Mouse (Mus musculus) embryonic facial prominence, embryonic 15.5 days (tissue): ENCODE measurements around the gene Bmp7. TPM values are rescaled to one million over a fixed set of nuclear protein-coding genes. Genes with fewer than 3 reads are reported as not detected.

ENCODE experiments used
- ATAC-seq: fragments of 200-750 bp; cut with Nextera tagmentation; 2 replicates; pipeline ENCODE4 v1.8.0; 2017; ENCODE audit warnings: low read depth, moderate TSS enrichment; ENCODE audit not compliant: insufficient number of reproducible peaks, low FRiP score, low TSS enrichment
- H3K27ac ChIP-seq: fragments of 300-500 bp; sonication (generic); replicated peaks from 2 replicates; pipeline ENCODE4 v1.5.1; 2015; ENCODE audit warnings: mild to moderate bottlenecking, inconsistent platforms
- H3K27me3 ChIP-seq: fragments of 300-500 bp; sonication (generic); 2 replicates; pipeline ENCODE4 v1.6.1; 2015; ENCODE audit warnings: inconsistent platforms
- H3K36me3 ChIP-seq: fragments of 300-500 bp; sonication (generic); 2 replicates; pipeline ENCODE4 v1.6.1; 2015; ENCODE audit warnings: mild to moderate bottlenecking, inconsistent platforms
- H3K4me1 ChIP-seq: fragments of 300-500 bp; sonication (generic); 2 replicates; pipeline ENCODE4 v1.6.1; 2015; ENCODE audit warnings: inconsistent platforms
- H3K4me2 ChIP-seq: fragments of 300-500 bp; sonication (generic); replicated peaks from 2 replicates; pipeline ENCODE4 v1.6.1; 2015; ENCODE audit warnings: mild to moderate bottlenecking, inconsistent platforms
- H3K4me3 ChIP-seq: fragments of 300-500 bp; sonication (generic); replicated peaks from 2 replicates; pipeline ENCODE4 v1.5.1; 2015; ENCODE audit warnings: mild to moderate bottlenecking, inconsistent platforms
- H3K9ac ChIP-seq: fragments of 300-500 bp; sonication (generic); 2 replicates; pipeline ENCODE4 v1.6.1; 2015; ENCODE audit warnings: inconsistent platforms
- H3K9me3 ChIP-seq: fragments of 300-500 bp; sonication (generic); replicated peaks from 2 replicates; pipeline ENCODE4 v1.6.1; 2016; ENCODE audit warnings: inconsistent platforms
- WGBS: fragments of 180-500 bp; shearing (Covaris S2); methylation state at CpG from one replicate; pipeline ENCODE4 v1.1.7; 2015; 5-methylcytosine and 5-hydroxymethylcytosine counted together
- polyA plus RNA-seq: library from polyadenylated mRNA; unstranded; fragments of >200 nt; fragmentation: Nextera tagmentation; extraction: Ambion mirVana; gene quantifications from 2 replicates; pipeline ENCODE4 v1.2.1, GENCODE M21; 2015

Bmp7 gene
- polyA plus RNA-seq, 1 experiment from 2014 or later, result 45.6 TPM

DNA sequence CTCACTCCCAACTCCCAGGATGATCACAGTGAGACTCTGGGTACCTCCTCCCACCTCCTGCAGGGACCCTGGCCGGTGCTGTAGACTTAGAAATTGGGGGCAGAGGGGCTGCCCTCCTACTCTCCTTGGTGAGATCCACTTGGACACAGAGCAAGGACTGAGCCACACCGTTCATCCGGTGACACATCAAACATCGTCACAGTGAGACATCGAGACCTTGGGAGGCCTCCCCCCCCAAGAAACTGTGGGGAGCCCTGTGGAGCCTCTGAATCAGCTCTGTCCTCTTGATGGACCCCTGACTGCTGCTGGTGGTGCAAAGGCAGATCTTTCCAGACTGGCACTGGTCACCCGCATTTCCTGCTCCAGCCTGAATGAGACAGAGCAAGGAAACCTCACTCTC lies 35.5 kb downstream of the Bmp7 start:
- H3K27ac ChIP-seq, result no peak overlapping the region
- no peak overlapping the region for H3K4me2 ChIP-seq
- no peaks in the 10 kb centered on the region for H3K9me3 ChIP-seq
- H3K36me3 ChIP-seq, result 0 out of 2 replicates have a peak, but pooled peaks cover 4% of the 10 kb centered on the region
- ATAC-seq, result no peak
- H3K9ac ChIP-seq, result no peak overlapping the region
- no peaks in the 10 kb centered on the region for H3K27me3 ChIP-seq
- peaks cover 34% of the 10 kb centered on the region for H3K4me1 ChIP-seq
- H3K4me3 ChIP-seq, result no peak overlapping the region
- WGBS, result 85% methylated on average over 6 of the region's 6 CpGs

DNA sequence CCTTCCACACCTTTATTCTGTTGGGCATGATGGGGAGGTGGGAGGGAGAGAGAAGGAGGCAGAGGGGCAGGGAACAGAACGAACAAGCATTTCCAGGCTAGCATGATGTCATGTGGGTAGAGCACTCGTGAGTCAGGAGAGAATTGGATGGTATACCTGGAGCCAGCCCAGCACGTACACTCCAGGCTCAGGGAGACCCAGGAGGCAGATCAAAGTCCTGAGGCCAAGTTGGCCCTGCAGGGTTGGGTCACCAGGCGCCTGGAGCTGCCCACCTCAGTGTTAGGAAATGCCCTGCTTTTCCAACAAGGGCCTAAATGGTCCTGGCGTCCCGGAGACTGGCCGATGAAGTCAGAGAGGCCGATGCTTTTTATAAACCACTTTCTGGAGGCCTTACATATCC lies 36.6 kb downstream of the Bmp7 start:
- peaks cover 23% of the 10 kb centered on the region for H3K4me1 ChIP-seq
- no peak overlapping the region for H3K27ac ChIP-seq
- ATAC-seq, result no peak
- no peak overlapping the region for H3K4me3 ChIP-seq
- H3K4me2 ChIP-seq, result no peak overlapping the region
- H3K27me3 ChIP-seq, result no peaks in the 10 kb centered on the region
- whole genome bisulfite sequencing, result 76% methylated on average over 8 of the region's 8 CpGs
- H3K36me3 ChIP-seq, result peaks cover 9% of the 10 kb centered on the region; the same call in 1 of the 2 replicates
- no peak overlapping the region for H3K9ac ChIP-seq
- H3K9me3 ChIP-seq, result 0 out of 2 replicates have a peak, but pooled peaks cover 1% of the 10 kb centered on the region

DNA sequence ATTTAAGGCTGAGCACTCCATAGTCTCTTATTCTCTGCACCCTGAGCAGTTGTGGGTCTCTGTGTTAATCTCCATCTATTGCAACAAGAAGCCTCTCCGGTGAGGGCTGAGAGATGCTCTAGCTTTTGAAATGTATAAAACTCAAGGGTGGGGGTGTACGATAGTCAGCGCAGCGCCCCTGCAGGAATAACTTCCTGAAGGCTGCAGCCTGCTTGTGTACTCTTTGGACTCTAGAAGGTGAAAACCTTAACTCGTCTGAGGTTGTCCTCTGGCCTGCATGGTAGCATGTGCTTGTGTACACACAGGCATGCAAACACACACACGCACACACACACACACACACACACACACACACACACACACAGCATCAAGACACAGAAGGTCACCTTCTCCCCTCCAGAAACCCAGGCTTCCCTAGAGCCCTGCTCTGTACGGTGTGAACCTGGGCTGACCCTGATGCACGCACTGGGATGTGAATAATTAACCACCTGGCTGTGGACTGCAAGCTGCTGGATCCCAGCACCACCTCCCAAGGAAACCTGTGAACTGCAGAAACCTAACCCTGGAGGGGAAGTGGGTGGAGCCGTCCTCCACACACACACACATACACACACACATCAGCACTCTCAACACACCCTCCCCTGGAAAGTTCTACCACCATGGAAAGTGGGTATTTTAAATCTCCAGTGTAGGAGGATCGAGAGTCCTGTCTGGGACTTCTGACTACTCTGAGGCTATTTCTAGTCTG lies 39.0 kb downstream of the Bmp7 start:
- Histone ChIP-seq H3K9me3 (0 out of 2 replicates have a peak, but pooled peaks cover 6% of the 10 kb centered on the region), H3K36me3 (peaks cover 18% of the 10 kb centered on the region; the same call in 1 of the 2 replicates), H3K4me2 (no peak overlapping the region), H3K27me3 (no peaks in the 10 kb centered on the region), H3K4me1 (peaks cover 12% of the 10 kb centered on the region; the same call in 1 of the 2 replicates), H3K27ac (no peak overlapping the region), H3K4me3 (no peak overlapping the region), H3K9ac (no peak overlapping the region)
- WGBS, result 65% methylated on average over 10 of the region's 10 CpGs
- peak; percentile 12; the same call in 1 of the 2 replicates for ATAC-seq

DNA sequence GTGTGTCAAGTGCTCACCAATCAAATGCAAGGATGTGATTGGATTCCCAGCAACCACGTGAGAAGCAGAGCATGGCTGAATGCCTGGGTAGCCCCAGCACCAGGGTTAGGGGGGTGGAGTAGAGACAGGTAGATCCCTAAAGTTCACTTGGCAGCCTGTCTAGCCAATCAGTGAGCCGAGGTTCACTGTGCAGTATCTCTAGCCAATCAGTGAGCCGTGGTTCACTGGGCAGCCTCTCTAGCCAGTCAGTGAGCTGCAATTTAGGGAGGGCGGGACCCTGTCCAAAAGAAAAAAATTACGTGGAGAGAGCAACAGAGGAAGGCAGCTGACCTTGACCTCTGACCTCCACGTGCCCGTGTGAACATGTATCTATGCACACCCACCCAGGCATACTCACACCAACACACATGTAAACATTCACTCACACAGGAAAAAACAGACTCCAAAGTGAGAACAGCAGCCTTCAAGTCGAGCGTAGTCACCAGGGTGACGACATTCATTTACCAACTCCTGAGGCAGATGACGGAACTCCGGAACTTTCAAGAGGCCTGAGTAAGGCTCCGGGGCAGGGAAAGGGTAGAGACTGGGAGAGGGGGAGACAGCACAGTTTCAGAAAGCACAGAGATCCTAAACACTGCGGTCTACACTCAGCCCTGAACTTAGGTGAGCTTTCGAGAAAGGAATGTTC lies 50.2 kb downstream of the Bmp7 start:
- no peaks in the 10 kb centered on the region for H3K27me3 ChIP-seq
- H3K9me3 ChIP-seq, result no peaks in the 10 kb centered on the region
- no peak overlapping the region for H3K4me2 ChIP-seq
- H3K27ac ChIP-seq, result no peak overlapping the region
- H3K4me3 ChIP-seq, result no peak overlapping the region
- H3K36me3 ChIP-seq, result peaks cover 15% of the 10 kb centered on the region
- no peak for ATAC-seq
- H3K9ac ChIP-seq, result no peak overlapping the region
- 66% methylated on average over 15 of the region's 15 CpGs for WGBS
- H3K4me1 ChIP-seq, result peaks cover 32% of the 10 kb centered on the region

DNA sequence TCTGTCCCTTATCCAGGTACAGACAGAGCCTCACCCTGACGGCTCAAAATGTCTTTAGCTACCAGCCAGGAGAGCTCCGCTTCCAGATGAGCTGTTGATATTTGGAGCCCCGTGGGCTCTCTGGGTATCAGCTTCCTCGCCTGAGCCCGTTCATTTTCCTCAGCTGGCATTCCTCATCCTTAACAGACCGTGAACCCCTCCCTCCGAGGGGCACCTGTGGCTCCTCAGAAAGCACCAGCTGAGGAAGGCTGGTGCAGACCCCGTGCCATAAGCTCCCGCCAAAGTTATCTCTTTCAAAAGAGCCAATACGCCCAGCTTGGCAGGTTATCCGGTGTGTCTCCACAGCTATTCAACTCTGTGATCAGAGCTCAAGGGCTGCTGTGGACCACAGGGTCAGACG lies 50.9 kb downstream of the Bmp7 start:
- Histone ChIP-seq H3K36me3 (peaks cover 15% of the 10 kb centered on the region), H3K4me1 (peaks cover 32% of the 10 kb centered on the region), H3K9ac (no peak overlapping the region), H3K4me2 (no peak overlapping the region), H3K27ac (no peak overlapping the region), H3K4me3 (no peak overlapping the region), H3K27me3 (no peaks in the 10 kb centered on the region), H3K9me3 (no peaks in the 10 kb centered on the region)
- 53% methylated on average over 12 of the region's 12 CpGs for WGBS
- ATAC-seq, result no peak

DNA sequence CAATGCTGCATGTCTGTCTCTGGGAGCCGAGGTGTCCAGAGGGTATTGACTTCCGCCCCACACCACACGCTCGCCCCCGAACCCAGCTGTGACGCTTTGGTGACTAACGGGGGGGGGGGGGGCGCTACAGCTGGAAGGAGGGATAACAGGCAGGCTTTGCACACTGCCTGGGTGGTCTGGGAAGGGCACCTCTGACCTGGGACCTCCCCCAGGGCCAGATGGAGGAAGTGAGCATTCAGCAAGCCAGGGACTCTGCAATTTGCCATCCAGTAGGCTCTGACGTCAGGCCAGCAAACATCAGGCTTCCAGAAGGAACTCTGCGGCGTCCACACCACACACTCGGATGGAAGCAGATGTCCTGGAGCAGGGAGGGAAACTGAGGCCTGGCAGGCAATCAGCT lies 52.0 kb downstream of the Bmp7 start:
- Histone ChIP-seq H3K27ac (no peak overlapping the region), H3K9me3 (no peaks in the 10 kb centered on the region), H3K27me3 (no peaks in the 10 kb centered on the region), H3K36me3 (peaks cover 15% of the 10 kb centered on the region), H3K9ac (no peak overlapping the region), H3K4me3 (no peak overlapping the region), H3K4me1 (peaks cover 32% of the 10 kb centered on the region), H3K4me2 (no peak overlapping the region)
- ATAC-seq, result no peak
- WGBS, result 35% methylated on average over 12 of the region's 12 CpGs

DNA sequence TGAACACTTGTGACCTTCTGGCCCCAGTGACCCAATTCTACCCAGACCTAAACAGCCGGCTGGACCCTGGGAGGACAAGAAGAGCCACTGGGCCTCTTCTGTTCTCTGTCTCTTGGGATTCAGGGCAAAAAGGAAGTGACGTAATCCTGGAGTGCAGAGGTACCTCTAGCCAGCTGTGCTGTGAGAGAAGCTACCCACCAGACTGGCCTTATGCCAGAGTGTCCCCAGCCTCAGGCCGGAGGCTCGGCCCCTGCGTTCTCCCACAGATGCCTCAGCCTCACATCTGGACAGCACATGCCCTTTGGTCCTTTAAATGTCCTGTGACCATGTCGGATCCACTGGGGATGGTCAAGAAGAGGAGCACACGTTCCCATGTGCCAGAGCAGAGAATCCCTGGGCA lies 54.3 kb downstream of the Bmp7 start:
- 0 out of 2 replicates have a peak, but pooled peaks cover 4% of the 10 kb centered on the region for H3K36me3 ChIP-seq
- no peak overlapping the region for H3K27ac ChIP-seq
- H3K9me3 ChIP-seq, result no peaks in the 10 kb centered on the region
- no peak overlapping the region for H3K4me2 ChIP-seq
- no peaks in the 10 kb centered on the region for H3K27me3 ChIP-seq
- 23% methylated on average over 7 of the region's 7 CpGs for WGBS
- no peak overlapping the region for H3K9ac ChIP-seq
- peaks cover 48% of the 10 kb centered on the region for H3K4me1 ChIP-seq
- H3K4me3 ChIP-seq, result no peak overlapping the region
- no peak for ATAC-seq

DNA sequence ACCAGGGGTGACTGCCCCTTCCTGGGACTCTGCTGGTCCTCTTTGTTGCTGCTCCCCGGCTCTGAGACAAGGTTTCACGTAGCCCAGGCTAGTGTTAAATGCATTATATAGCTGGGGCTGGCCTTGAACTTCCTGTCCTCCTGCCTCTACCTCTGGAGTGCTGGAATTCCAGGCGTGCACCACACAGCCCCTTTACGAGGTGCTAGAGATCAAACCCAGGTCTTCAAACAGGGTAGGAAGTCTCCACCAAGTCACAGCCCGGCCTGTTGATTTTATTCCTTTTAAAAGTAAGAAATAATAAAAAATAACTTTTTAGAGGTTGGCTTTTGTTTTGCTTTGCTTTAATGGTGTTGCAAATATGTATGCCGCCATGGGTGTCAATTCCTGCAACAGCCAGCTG lies 55.5 kb downstream of the Bmp7 start:
- ATAC-seq, result no peak
- Histone ChIP-seq H3K36me3 (no peaks in the 10 kb centered on the region), H3K27me3 (no peaks in the 10 kb centered on the region), H3K4me1 (peaks cover 45% of the 10 kb centered on the region), H3K9me3 (no peaks in the 10 kb centered on the region), H3K4me2 (no peak overlapping the region), H3K4me3 (no peak overlapping the region), H3K9ac (no peak overlapping the region), H3K27ac (no peak overlapping the region)
- WGBS, result 90% methylated on average over 6 of the region's 6 CpGs

DNA sequence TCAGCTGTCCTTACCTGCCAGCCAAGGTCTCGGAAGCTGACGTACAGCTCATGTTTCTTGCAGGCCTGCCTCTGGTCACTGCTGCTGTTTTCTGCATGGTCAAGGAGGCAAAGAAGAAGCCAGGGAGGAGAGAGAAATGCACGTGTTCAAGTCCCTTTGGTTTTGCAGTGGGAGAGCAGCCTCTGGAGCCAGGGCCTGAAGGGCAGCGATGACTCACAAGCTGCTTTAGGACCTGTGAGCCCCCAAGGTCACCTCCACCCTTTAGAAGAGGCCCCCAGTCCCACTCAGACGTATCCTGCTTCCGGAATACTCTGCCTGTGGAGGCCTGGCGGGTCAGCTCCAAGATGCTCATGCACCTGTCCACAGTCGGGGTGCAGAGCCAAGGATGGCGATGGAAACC lies 64.9 kb downstream of the Bmp7 start:
- H3K4me3 ChIP-seq, result no peak overlapping the region
- H3K27me3 ChIP-seq, result no peaks in the 10 kb centered on the region
- no peak for ATAC-seq
- peaks cover 36% of the 10 kb centered on the region; the same call in 1 of the 2 replicates for H3K36me3 ChIP-seq
- H3K9me3 ChIP-seq, result no peaks in the 10 kb centered on the region
- H3K4me1 ChIP-seq, result peaks cover 10% of the 10 kb centered on the region
- no peak overlapping the region for H3K27ac ChIP-seq
- 88% methylated on average over 9 of the region's 9 CpGs for WGBS
- no peak overlapping the region for H3K9ac ChIP-seq
- H3K4me2 ChIP-seq, result no peak overlapping the region

DNA sequence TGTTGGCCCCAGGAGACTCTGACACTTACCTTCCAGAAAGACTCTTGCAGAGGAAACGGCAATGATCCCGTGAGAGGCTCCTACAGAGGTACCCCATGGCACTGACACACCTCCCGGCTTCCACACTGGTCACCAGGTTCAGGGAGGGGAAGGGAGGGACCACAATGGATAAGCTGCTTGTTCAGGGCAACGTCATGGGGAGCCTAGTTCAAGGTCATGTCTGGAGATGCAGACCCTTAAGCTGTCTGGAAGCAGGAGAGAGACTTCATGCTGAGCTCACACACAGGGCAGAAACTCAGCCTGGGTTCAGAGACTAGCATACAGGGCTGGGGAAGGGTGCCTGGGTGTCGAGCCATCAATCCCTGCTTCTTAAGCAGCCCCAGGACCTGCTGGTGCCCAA lies 73.8 kb downstream of the Bmp7 start:
- 80% methylated on average over 5 of the region's 5 CpGs for WGBS
- H3K4me3 ChIP-seq, result no peak overlapping the region
- no peak overlapping the region for H3K4me2 ChIP-seq
- ATAC-seq, result no peak
- H3K9me3 ChIP-seq, result no peaks in the 10 kb centered on the region
- no peak overlapping the region for H3K9ac ChIP-seq
- peak overlapping the region; percentile 88 for H3K27ac ChIP-seq
- H3K4me1 ChIP-seq, result peaks cover 57% of the 10 kb centered on the region
- H3K36me3 ChIP-seq, result peaks cover 10% of the 10 kb centered on the region; the same call in 1 of the 2 replicates
- no peaks in the 10 kb centered on the region; the same call in 1 of the 2 replicates for H3K27me3 ChIP-seq

DNA sequence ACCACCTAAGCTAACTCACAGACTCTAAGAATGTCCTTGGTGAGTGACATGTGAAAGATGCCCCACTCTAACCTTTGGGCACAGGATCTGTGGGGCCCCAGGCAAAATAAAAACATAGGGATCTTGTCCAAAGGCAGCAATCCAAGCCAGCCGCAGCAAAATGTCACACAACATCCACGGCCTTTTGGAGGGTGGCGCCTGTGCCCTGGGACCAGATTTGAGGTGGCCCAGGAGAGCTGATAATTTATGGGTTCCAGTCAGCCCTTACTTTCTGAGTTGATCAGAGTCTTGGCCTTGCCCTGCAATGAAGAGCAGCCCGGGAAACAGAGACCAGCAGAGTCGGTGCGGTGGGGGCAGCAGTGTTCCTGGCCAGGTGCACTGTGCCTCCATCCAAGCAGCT lies 75.0 kb downstream of the Bmp7 start:
- H3K9me3 ChIP-seq, result no peaks in the 10 kb centered on the region
- H3K4me1 ChIP-seq, result peaks cover 59% of the 10 kb centered on the region
- no peaks in the 10 kb centered on the region; the same call in 1 of the 2 replicates for H3K27me3 ChIP-seq
- 86% methylated on average over 6 of the region's 6 CpGs for WGBS
- peaks cover 10% of the 10 kb centered on the region; the same call in 1 of the 2 replicates for H3K36me3 ChIP-seq
- no peak overlapping the region for H3K4me2 ChIP-seq
- no peak overlapping the region for H3K9ac ChIP-seq
- H3K27ac ChIP-seq, result no peak overlapping the region
- H3K4me3 ChIP-seq, result no peak overlapping the region
- no peak for ATAC-seq
